Mouse (Mus musculus) right cerebral cortex, postnatal 4 days (tissue): ENCODE results near the gene Gpr146.
"Not testable (repeated sequence)": the region's sequence is repeated elsewhere in the genome, so short reads cannot be mapped to it uniquely, and the experiment has no call there.

Experiments
- DNase-seq: peaks from one replicate; pipeline ENCODE4 v3.0.0-alpha.2; 2022

Gpr146 gene

DNA sequence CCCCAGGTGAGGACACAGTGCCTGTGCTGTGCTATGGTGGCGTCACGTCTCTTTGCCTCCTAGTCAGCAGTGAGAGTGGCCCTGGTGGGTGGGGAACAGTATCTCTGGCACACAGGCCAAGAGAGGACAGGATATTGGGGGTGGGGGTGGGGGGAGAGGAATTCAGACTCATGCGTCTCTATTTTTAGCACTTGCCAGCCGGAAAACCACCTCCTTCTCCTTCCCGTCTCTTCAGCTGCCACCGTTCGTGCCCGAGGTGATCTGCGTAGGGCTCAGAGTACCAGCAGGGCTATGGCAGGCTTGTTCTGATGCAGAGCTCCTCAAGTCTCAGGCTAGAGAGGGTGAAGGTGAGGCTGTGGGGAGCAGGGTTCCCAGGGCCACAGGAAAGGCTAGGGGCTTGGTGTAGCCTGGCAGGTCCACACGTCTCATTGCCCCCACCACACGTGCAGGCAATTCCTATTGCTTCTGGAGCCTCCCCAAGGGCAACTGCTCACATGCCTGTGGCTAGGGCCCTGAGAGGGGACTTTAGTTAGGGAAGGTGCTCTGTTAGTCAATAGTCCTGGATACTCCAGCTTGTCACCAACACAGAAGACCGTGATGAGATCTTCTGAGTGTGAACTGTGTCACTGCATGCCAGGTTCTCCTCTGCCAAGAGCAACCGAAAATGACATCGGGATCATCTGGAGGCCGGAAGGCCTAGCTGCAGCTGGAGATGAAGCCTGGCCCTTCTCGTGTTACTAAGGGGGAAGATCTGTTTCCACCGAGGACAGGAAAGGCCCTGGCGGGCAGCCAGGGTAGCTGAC, at the start of gene Gpr146:
Gene Gpr146, plus strand, starts transcription at position 230 of the 803 bp plus-strand sequence.
- peak; percentile 45 for DNase-seq

DNA sequence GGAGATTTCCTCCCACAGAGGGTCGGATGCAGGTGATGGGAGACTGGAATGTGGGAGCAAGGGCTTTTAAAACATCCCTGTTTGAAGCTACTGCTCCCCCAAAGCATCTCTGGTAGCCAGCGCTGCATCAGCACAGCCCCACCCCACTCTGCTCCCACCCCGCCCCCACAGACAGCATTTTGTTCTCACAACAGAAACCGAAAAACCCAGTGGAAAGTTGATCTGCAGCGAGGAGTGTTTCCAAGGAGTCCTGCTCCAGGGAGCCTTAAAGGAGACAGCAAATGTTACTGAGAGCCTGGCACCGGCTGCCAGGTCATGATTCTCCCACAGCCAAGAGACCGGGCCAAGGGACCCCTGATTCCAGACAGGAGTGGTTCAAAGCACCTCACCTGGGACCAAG, 46.7 kb upstream of the Gpr146 start:
- no peak for DNase-seq

DNA sequence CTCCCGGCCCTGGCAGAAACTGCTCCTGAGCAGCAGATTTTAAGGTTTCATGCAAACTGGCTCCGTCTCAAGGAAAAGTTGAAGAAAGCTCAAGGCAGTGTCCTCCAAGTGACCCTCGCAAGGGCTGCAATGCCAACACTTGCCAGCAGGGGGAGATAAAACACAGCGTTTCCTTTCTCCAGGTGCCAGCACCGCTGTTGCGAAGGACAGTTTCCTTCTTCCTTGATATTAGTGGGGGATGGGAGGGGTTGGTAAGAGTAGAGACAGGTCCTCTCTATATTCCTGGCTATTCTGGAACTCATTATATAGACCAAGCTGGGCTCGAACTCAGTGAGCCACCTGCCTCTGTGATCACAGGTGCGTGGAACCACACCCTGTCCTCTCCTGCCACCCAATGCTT, 45.8 kb upstream of the Gpr146 start:
- DNase-seq = peak; percentile 83

DNA sequence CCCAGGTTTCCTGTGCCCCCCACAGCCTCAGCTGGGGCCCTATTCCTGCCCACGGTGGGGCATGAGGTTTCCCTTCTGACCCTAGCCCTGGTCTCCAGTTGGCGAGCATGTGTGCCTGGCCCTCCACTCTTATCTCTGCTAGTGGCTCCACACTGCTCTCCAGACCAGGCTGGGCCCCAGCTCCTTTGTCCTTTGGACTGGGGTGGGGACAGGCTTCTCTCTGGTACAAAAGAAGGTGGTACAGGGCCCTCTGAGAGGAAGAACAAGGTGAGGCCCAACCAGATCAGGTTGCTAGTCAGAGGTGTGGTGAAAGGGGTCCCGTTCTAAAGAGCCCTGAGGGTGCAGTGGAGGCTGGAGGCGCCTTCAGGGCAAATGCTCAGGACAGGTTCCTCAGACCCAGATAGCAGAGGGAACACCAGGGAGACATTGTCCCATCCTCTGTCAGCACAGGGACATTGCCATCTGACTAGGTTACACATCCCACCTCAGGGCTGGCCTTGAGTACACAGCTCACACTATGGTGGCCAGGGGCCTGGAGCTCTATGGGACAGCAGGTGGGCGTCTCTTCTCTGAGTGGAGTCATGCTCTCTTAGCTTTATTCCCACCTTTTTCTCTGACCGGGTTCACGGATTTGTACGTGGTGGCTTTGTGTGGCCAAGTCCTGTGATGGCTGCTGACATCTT, 44.8 kb upstream of the Gpr146 start:
- no peak for DNase-seq

DNA sequence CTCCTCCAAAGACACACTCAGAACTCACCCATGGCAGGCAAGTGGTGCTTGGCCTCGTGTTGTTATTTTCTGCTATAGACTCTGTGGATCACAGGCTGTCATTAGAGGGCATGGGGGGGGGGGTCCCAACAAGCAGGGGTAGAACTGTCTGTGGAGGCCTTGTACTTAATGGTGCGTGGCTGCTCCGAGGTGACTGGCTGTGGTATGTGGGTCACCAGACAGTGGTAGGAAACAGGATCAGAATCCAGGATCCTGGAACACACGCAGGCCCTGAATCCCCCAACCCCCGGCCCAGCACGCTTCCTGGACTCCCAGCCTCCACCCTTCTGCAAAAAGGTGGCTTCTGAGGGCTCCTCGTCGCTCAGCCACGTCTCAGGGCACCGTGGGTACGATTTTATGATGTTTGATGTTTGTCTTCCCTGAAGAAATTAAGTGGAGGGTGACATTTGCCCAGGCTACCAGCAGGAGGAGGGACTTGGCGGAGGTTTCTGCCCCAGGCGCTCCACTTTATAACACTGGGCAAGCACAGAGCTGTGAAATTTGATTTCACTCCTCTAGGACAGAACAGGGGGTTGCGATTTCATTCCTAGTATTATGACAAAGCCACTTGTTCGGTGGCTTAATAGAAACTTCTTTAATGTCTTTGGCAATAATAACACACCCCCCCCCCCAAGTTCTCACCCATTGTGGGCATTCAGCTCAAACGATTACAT, 44.0 kb upstream of the Gpr146 start:
- DNase-seq = no peak

DNA sequence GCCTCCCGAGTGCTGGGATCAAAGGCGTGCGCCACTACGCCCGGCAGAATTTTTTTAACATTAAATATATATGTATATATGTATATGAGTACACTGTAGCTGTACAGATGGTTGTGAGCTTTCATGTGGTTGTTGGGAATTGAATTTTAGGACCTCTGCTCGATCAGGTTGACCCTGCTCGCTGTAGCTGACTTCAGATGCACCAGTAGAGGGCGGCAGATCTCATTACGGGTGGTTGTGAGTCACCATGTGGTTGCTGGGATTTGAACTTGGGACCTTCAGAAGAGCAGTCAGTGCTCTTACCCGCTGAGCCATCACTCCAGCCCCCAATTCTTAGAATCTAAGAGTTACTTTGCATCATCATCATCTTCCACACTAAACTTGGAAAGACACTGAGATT, 43.1 kb upstream of the Gpr146 start:
- DNase-seq = not testable (repeated sequence)

DNA sequence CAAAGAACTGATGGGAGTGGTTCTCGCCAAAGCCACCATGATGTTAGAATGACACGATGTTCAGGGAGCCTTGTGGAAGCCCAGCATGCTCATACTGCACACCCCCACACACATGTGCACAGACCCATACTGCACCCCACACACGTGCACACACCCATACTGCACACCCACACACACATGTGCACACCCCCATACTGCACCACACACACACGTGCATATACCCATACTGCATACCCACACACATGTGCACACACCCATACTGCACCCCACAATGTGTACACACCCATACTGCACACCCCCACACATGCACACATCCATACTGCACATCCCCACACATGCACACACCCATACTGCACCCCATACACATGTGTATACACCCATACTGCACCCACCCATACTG, 41.9 kb upstream of the Gpr146 start:
- DNase-seq = no peak

DNA sequence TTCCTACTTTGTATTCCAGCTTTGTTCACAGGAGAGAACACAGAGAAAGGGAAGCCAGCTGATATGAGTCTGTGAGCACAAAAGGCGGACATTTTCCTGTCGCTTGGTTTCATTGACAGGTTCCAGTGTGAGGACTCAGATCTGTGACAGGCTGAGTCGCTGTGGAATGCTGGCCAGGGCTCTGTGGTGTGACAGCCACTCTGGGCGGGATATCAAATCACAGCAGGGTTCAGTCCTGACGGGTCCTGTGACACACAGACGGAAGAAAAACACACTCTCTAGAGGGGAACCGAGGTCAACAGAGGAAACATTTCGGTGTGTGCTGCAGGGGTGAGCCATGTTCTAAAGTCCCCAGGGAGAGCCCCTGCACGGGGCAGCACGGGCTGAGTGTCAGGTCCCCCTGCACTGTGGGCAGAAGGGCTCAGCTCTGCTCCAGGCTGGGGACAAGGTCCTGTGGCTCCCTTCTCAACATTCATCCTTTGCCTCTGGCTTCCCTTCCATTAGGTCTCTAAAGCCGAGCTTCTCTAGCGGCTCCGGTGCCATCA, 39.6 kb upstream of the Gpr146 start:
- no peak for DNase-seq

DNA sequence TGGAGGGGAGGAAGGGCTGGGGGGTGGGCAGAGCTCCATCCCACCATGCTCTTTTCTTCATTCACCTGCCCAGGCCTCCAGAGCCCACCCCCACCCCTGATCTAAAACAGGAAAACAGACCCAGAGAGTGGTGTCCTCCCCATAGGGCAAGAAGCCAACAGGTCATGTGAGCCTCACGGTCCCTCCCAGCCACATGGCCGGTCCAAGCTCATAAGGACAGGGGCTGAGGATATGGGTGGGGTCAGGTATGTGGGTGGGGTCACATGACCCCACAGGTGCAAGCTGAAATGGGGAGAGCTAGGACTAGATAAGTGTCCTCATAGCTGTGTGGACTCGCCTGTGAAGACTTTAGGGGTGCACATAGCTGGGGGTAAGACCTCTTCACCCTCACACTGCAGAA, 39.1 kb upstream of the Gpr146 start:
- DNase-seq = no peak

DNA sequence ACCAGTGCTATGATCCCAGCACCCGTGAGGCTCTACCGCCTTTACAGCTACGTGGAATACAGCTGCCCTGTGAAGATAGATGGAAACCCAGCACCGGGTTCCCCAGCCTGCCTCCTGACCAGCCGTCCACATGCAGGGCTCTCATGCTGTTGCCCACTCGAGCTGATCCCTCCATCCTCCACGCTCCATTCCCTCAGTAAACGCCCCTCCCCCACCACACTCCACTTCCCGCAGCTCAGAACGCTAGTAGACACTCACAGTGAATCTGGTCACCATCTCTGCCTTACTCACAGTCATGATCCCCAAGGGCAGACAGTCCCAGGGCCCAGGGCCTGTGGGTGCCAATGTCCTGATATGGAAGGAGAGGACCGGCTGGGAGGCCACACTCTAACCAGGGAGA, 38.6 kb upstream of the Gpr146 start:
- no peak for DNase-seq

DNA sequence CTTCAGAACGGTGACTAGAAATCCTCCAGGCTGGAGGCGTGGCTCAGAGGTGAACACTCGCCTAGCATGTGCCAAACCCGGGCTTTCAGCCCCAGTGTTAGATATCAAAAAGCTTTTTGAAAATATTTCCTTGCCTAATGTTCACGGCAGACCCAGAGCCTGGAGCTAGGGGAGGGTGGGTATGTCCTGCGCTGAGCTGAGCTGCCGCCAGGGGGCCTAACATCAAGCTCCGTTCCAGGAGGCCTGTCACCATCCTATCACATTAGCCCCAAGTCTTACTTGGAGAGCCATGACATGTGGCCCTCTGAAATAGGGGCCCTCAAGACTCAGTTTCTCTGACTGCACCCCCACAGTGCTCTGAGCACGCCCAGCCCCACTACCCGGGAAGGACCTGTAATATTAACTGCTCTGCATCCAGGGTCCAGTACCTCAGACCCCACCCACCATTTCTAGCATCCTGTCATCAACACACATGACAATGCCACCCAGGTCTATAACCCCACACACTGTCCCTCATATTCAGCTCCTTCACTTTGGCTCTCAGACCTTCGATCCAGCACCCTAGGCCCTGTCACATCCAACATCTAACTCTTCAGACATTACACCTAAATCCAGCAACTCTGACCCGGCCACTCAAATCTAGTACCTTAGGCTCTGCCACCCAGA, 33.3 kb upstream of the Gpr146 start:
- peak; percentile 86 for DNase-seq

DNA sequence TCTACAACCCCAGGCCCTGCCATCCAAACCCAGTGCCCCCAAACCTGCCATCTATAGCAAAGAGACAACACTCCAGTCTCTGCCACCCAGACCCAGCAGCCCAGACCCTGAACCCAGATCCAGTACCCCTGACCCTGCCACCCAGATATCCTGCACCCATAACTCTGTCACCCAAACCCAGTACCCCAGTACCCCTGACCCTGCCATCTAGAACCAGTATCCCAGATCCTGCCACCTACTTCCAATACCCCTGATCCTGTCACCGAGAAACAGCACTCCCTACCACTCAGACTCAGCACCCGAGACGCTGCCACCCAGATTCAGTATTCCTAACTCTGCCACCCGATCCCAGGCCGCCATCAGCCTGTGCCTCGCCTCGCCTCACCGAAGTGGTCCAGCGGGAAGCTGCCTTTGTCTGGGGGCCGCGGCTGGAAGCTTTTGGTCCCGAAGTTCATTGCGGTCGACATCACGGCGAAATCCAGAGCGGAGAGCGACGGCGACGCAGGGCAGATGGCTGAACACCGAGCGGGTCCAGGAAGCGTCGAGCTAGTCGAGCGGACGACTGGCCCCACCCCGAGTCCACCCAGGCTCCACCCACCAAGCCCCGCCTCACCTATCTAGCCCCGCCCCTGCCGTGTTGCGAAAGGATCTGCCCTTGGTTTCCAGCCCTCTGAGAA, 32.7 kb upstream of the Gpr146 start:
- DNase-seq = peak; percentile 86

DNA sequence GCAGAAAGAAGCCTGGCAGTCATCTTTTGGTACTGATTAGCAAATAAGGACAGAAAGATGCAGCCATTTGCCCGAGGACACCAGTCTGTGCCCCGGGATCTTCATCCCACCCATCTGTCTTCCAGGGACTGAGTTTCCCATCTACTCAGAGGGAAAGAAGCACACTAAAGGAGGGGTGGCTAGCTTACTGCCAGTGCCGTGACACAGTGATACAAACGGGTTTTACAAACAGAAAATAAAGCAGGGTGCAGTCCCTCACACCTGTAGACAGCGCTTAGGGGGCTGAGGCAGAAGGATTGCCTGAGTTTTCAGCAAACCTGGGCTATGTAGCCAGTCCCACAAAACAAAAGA, 32.2 kb upstream of the Gpr146 start:
- no peak for DNase-seq

DNA sequence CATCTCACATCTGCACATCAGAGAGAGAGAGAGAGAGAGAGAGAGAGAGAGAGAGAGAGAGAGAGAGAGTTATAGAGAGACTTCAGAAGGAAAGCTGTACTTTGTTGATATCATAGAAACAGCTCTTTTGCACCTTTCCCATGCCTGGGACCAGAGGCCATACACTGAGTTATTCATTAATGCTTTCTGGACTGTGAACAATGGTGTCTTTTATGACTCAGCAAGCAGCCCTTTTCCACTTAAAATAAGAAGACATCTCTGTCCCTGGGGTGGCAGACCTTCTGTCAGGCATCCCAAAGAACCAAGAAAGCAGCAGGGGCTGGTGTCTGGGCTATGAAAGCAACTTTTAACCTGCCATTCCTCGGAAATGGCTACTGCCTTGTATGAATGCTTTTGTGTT, 30.3 kb upstream of the Gpr146 start:
- no peak for DNase-seq

DNA sequence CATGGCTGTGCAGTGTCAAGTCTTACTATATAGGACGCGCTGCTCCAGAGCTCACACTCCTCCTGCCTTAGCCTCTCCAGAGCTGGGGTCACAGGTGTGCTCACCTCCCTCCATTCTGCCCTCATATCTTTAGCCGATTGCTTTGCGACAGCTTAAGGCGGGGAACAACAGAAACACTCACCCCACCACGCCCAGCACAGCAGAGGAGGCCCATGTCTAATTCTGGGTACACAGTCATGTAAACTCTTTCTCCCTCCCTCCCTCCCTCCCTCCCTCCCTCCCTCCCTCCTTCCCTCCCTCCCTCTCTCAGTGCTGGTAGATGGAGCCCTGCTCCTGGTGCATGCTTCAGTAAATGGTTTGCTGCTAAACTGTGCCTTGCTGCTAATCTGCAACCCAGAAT, 27.8 kb upstream of the Gpr146 start:
- DNase-seq = no peak

DNA sequence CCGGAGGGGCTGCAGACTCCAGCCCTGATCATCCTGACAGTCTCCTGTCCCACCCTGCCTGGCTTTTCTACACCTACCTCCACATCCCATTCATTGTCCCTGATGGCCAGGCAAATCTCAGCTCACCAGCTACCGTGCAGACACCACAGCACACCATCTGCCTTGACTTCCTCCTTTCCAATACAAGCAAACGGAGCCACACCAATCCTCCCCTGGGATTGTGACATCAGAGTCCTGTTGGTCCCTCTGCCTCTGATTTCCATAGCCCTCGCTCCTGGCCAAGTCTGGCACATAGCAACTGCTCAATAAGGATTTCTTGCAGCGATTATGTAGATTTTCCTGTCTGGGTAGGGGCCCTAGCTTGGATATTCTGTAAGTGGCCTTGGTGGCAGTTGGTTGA, 26.4 kb upstream of the Gpr146 start, which contains the start of gene Cox19:
Gene Cox19, minus strand, starts transcription at position 285 of the 400 bp plus-strand sequence.
- DNase-seq = no peak

DNA sequence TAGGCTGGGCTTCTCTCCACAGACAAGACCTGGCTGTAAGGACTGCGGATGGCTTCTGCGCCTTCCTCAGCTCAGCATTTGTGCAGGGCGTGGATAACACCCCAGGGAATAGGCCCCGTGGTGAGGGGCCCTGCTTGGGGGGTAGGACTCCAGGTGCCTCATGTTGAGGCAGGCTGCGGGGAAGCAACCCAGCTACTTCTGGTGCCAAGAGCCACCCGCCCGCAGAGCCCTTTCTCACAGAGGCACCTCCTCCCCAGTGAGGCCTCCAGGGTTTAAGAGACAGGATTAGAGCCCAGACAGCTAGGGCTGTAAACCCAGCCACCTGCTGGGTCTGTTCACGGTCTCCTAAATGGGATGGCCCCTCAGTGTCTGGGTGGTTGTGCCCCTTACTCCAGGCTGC, 25.9 kb upstream of the Gpr146 start:
- DNase-seq = no peak

DNA sequence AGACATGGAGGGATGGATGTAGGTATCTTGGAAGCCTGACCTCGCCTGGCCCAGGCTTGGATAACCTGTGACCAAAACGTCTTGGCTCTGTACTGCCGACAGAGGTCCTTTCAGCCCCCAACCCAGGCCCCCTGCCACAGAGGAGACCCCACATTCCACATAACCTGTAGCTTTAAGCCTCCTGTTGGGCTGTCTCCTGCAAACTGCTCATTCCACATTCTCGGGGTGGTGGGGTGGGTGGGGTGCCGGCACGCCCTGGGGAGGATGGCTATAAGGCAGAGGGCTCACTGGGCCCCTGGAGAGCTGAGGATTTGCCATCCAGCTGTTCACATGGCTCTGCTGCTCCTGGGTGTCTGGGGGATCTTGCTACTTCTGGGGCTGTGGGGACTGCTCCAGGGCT, 25.2 kb upstream of the Gpr146 start, which contains the start of gene Cyp2w1:
Gene Cyp2w1, plus strand, starts transcription at position 301 of the 400 bp plus-strand sequence.
- DNase-seq = no peak

DNA sequence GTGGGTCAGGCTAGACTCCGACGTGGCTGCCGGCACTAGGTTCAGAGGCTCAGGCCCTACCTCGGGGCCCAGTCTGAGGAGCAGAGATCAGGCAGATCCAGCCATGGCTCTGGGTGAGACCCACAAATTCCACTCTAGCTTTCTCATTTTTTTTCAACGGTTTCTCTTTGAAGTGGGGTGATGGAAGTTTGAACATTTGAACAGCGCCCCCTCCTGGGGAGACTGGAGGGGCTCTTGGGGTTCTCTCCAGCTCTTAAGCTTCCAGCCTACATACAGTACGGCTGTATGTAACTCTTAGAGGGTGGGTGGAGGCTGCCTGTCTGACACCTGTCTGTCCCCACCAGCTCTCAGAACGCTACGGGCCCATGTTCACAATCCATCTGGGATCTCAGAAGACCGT, 24.0 kb upstream of the Gpr146 start:
- peak; percentile 45 for DNase-seq

DNA sequence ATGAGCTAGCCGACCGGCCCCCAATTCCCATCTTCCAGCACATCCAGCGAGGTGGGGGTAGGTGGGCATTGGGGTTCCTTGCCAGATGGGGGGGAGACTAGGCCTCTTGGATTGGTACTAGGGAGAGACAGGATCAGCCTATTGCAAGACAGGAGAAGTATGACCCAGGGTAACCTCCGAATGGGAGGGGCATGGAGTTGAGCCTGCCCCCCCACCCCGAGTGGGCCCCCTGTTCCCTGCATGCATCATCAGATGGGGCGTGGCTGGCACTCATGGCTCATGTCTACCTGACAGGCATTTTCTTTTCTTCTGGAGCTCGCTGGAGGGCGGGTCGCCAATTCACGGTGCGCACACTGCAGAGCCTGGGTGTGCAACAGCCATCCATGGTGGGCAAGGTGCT, 23.6 kb upstream of the Gpr146 start:
- DNase-seq = no peak

DNA sequence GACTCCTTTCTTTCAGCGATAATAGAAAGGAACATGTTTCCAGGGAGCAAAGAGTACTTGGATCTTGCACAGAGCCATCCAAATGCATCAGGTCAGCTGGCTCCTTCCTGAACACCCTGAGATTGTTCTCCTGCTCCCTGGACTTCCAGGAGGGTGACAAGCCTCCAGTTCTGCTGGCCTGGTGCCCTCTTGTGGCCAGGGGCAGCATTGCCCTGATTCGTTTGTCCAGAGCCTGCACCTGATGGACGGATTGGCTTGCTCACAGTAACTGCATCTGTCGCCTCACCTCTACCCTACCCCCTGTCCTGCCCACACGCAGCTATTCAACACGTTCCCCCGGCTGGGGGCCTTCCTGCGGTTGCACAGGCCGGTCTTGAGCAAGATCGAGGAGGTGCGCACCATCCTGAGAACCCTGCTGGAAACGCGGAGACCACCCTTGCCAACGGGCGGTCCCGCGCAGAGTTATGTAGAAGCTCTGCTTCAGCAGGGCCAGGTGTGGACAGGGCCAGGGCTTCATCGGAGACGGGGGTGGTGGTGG, 22.2 kb upstream of the Gpr146 start:
- DNase-seq = peak; percentile 74

DNA sequence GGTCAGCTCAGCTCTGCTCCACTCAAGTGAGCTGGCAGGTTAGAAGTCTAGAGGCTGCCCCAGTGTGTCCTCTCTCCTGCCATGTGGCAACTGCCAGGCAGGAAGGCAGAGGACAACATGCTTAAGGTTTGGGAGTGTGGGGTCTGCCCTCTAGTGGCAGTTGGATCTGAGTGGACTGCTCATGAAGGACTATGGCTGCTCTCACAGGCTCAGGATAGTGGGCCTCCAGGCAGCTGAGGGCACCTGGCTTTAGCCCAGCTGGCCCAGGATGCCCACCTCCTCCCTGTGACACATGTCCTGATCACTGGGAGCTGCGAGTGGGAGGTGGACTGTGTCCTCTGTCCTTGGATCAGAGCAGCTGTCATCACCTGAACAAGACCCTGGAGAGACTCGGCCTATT, 18.8 kb upstream of the Gpr146 start:
- no peak for DNase-seq
